Mouse (Mus musculus) lung, embryonic 16.5 days (tissue): ENCODE measurements at regions not wholly inside any gene's neighbourhood (a gene's known extent, or its start where the extent isn't known, plus 50 kb on each side); places are given as distances from the start of the nearest gene placed in this dataset.
A peak's percentile ranks its signal among the peaks of the same experiment; 100 is the strongest.

Experiments used
- ATAC-seq: fragments of 200-750 bp; cut with Nextera tagmentation; 2 replicates; pipeline ENCODE4 v1.8.0; 2017; ENCODE audit warnings: low read depth, mild to moderate bottlenecking, moderate library complexity
- H3K27ac ChIP-seq: fragments of 300-500 bp; sonication (generic); 2 replicates; pipeline ENCODE4 v1.5.1; 2014; ENCODE audit warnings: mild to moderate bottlenecking, control low read depth, low read length
- H3K27me3 ChIP-seq: fragments of 300-500 bp; sonication (generic); 2 replicates; pipeline ENCODE4 v1.6.1; 2014; ENCODE audit warnings: low read depth, low read length, mixed read lengths; ENCODE audit not compliant: control insufficient read depth, insufficient read depth
- H3K36me3 ChIP-seq: fragments of 300-500 bp; sonication (generic); 2 replicates; pipeline ENCODE4 v1.6.1; 2014; ENCODE audit warnings: low read length; ENCODE audit not compliant: control insufficient read depth, insufficient read depth
- H3K4me1 ChIP-seq: fragments of 300-500 bp; sonication (generic); replicated peaks from 2 replicates; pipeline ENCODE4 v1.6.1; 2014; ENCODE audit warnings: low read length, mixed read lengths; ENCODE audit not compliant: control insufficient read depth, insufficient read depth
- H3K4me2 ChIP-seq: fragments of 300-500 bp; sonication (generic); 2 replicates; pipeline ENCODE4 v1.6.1; 2014; ENCODE audit warnings: low read depth, low read length, control low read depth
- H3K4me3 ChIP-seq: fragments of 300-500 bp; sonication (generic); 2 replicates; pipeline ENCODE4 v1.5.1; 2014; ENCODE audit warnings: mild to moderate bottlenecking, low read length, control low read depth
- H3K9ac ChIP-seq: fragments of 300-500 bp; sonication (generic); 2 replicates; pipeline ENCODE4 v1.6.1; 2014; ENCODE audit warnings: low read length, control low read depth
- H3K9me3 ChIP-seq: fragments of 300-500 bp; sonication (generic); 2 replicates; pipeline ENCODE4 v1.6.1; 2016; ENCODE audit warnings: low read length; ENCODE audit not compliant: control insufficient read depth
- WGBS: fragments of 180-500 bp; shearing (Covaris S2); extraction: QIAGEN DNeasy Blood & Tissue Kit; methylation state at CpG from one replicate; pipeline ENCODE4 v1.1.7; 2014; 5-methylcytosine and 5-hydroxymethylcytosine counted together

DNA sequence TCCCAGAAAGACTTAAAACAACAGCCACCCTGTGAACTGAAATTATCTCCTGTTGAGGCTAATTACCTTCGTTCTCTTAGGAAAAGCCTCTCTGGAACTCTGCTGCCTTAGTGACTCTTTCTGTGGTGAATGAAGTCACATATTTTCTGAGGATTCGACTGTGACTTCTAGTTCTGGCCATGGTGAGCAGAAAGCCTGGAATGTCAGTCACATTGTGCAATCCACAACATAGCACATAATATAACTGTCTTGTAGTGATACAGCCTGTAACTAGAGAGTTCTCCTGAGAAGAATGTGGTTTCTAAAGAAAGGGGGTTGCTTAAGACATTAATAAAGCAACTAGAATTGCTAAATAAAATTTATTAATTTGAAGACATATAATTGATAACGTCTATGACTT, 342.7 kb downstream of the Fbxo8 start:
- ATAC-seq: peak; percentile 94

GRCm38 (mm10) chr8:56915362-56915761, 364.5 kb downstream of the Fbxo8 start:
- no peak for ATAC-seq
- no peak overlapping the region for H3K4me3 ChIP-seq
- no peaks in the 10 kb centered on the region for H3K9me3 ChIP-seq
- H3K4me2 ChIP-seq: no peak overlapping the region
- no peaks in the 10 kb centered on the region for H3K4me1 ChIP-seq
- H3K27ac ChIP-seq: no peak overlapping the region
- H3K36me3 ChIP-seq: no peaks in the 10 kb centered on the region
- no peaks in the 10 kb centered on the region for H3K27me3 ChIP-seq
- 78% methylated on average over 5 of the region's 5 CpGs for WGBS
- H3K9ac ChIP-seq: no peak overlapping the region

More for the DNA sequence above, 342.7 kb downstream of the Fbxo8 start:
- Histone ChIP-seq H3K4me2 (0 out of 2 replicates have a peak overlapping the region, but pooled peaks have one; percentile 11), H3K27me3 (no peaks in the 10 kb centered on the region), H3K27ac (no peak overlapping the region), H3K9ac (no peak overlapping the region), H3K4me3 (no peak overlapping the region), H3K9me3 (no peaks in the 10 kb centered on the region), H3K4me1 (no peaks in the 10 kb centered on the region), H3K36me3 (no peaks in the 10 kb centered on the region)
- 28% methylated on average over 3 of the region's 3 CpGs for WGBS

DNA sequence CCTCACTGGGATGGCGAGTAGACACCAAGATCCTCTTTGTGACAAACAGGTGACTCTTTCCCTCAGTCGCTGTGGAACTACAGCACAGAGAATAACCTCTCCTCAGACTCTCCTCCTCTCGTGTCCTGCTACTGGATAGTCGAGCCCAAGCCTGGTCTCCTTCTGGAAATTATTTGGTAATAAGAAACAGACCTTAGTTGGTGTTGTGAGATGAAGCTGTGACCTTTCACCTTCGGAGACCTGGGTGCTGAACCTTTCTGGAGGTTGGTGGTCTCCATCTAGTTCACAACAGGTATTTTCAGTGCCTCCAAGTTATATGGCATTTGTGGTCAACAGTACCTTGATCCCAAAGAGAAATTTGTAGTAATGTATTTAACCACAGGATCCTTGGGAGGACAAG, 365.1 kb downstream of the Fbxo8 start:
- no peak for ATAC-seq
- no peak overlapping the region for H3K27ac ChIP-seq
- H3K36me3 ChIP-seq: no peaks in the 10 kb centered on the region
- H3K4me3 ChIP-seq: no peak overlapping the region
- H3K9me3 ChIP-seq: no peaks in the 10 kb centered on the region
- H3K4me1 ChIP-seq: no peaks in the 10 kb centered on the region
- H3K4me2 ChIP-seq: no peak overlapping the region
- H3K9ac ChIP-seq: no peak overlapping the region
- no peaks in the 10 kb centered on the region for H3K27me3 ChIP-seq
- WGBS: 80% methylated on average over 5 of the region's 5 CpGs

DNA sequence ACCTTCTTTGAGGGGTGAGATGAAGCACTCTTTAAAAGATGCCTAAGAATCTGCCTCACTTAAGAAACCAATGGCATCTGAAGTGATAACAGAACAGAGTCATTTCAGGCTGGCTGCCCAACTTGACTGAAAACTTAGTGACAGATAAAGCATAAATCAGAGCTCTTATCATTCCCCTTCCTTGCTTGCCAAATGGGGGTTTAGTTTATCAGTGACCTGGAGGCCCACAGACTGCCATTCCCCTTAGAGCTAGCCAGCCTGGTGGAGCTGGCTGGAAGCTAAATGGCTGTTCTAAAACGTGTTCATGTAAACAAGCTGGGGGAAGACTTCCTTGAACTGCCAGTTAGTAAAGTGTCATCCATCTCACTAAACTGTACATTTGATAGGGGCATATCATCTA, 373.8 kb downstream of the Fbxo8 start:
- Histone ChIP-seq H3K4me1 (no peaks in the 10 kb centered on the region), H3K4me3 (no peak overlapping the region), H3K27me3 (no peaks in the 10 kb centered on the region), H3K36me3 (no peaks in the 10 kb centered on the region), H3K9me3 (no peaks in the 10 kb centered on the region), H3K9ac (no peak overlapping the region), H3K4me2 (no peak overlapping the region), H3K27ac (no peak overlapping the region)
- 0% methylated on average over 1 of the region's 1 CpGs for WGBS
- no peak for ATAC-seq

DNA sequence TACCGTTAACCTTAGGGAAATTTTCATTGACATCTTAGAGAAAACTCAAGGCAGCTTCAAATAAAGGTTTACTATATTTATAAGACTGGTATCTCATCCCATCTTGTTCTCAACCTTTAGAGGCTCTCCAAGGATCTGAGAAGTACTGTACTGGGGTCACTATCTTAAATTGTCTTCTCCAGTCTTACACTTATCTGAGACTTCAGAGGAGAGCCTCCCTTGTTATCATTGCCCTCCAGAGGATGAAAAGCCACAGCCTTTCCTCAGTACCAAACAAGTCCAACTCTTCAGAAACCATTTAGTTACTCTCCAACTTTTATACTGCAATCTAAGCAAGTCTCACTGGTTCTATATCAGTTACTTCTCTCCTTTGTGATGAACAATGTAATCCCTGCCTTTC, 376.3 kb downstream of the Fbxo8 start:
- no peak overlapping the region for H3K4me2 ChIP-seq
- H3K9ac ChIP-seq: no peak overlapping the region
- no peaks in the 10 kb centered on the region for H3K9me3 ChIP-seq
- H3K4me3 ChIP-seq: no peak overlapping the region
- ATAC-seq: no peak
- H3K27ac ChIP-seq: no peak overlapping the region
- H3K36me3 ChIP-seq: no peaks in the 10 kb centered on the region
- no peaks in the 10 kb centered on the region for H3K27me3 ChIP-seq
- 88% methylated on average over 1 of the region's 1 CpGs for WGBS
- H3K4me1 ChIP-seq: no peaks in the 10 kb centered on the region

DNA sequence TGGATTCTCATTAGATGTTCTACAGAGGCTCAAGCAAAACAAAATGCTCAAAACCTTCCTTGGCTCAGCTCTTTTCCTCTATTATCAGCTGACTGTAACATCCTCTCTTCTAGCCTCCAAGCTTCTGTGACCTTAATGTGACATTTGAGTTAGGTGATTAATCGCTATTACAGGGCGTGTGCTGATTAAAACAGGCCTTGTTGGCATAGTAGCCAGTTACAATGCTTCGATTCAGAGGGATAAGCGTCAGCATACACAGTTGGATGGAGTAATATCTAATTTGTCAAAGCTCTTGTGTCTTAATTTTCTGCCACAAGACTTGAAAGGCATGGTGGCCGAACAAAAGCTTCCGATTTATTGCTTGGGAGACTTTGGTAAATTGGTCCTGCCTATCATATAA, 378.2 kb downstream of the Fbxo8 start:
- no peaks in the 10 kb centered on the region for H3K36me3 ChIP-seq
- WGBS: 71% methylated on average over 6 of the region's 6 CpGs
- 0 out of 2 replicates have a peak, but pooled peaks cover 3% of the 10 kb centered on the region for H3K4me1 ChIP-seq
- ATAC-seq: no peak
- no peak overlapping the region for H3K9ac ChIP-seq
- no peak overlapping the region for H3K4me3 ChIP-seq
- H3K27ac ChIP-seq: no peak overlapping the region
- H3K9me3 ChIP-seq: no peaks in the 10 kb centered on the region
- no peaks in the 10 kb centered on the region for H3K27me3 ChIP-seq
- H3K4me2 ChIP-seq: no peak overlapping the region

- Histone ChIP-seq H3K9ac (no peak overlapping the region), H3K4me1 (0 out of 2 replicates have a peak, but pooled peaks cover 3% of the 10 kb centered on the region), H3K36me3 (no peaks in the 10 kb centered on the region), H3K4me2 (peak overlapping the region; percentile 27), H3K27me3 (no peaks in the 10 kb centered on the region), H3K27ac (no peak overlapping the region), H3K9me3 (no peaks in the 10 kb centered on the region), H3K4me3 (no peak overlapping the region; the same call in 1 of the 2 replicates)
- 38% methylated on average over 6 of the region's 6 CpGs for WGBS
- no peak for ATAC-seq
Measured at GRCm38 (mm10) chr8:56932421-56932820, 381.5 kb downstream of the Fbxo8 start.

DNA sequence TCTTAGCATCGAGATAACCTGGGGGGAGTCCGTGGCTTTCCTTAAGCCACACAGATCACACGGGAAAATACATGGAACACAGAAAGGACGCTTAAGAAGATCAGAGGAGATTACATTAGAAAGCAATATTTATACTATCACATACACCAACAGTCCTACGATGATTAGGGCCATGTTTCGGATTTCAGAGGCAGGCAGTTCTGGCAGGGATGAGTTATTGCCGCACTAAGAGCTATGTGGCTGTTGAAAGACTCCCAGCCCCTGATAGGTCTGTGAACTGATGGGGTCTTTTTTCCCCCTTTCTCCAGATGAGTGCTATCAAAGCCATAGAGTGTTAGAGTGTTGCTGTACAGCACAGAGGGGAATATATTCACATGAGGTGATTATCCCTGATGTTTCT, 358.6 kb upstream of the Hand2 start:
- no peaks in the 10 kb centered on the region for H3K27me3 ChIP-seq
- no peak overlapping the region for H3K4me3 ChIP-seq
- no peak overlapping the region for H3K9ac ChIP-seq
- H3K36me3 ChIP-seq: no peaks in the 10 kb centered on the region
- no peaks in the 10 kb centered on the region for H3K4me1 ChIP-seq
- H3K27ac ChIP-seq: no peak overlapping the region
- 25% methylated on average over 7 of the region's 7 CpGs for WGBS
- no peak for ATAC-seq
- no peak overlapping the region for H3K4me2 ChIP-seq
- H3K9me3 ChIP-seq: no peaks in the 10 kb centered on the region

DNA sequence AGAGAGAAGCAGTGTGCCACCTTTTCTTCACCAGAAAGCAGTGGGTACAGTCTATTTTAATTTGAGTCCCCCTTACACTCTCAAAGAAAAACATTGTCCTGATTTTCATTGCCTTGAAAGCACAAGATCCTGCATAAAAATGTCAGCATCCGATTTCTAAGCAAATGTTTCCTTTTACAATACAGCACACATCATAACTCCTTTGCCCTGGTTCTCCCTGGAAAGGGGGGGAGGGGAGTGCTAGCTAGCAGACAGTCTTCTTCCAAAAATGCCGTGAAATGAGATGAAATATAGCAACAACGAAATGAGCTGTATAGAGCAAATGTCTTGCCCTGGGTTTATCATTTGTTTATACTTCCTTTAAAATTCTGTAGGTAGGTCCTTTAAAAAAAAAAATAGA, 350.5 kb upstream of the Hand2 start:
- Histone ChIP-seq H3K4me3 (no peak overlapping the region), H3K4me1 (no peaks in the 10 kb centered on the region), H3K27ac (no peak overlapping the region), H3K4me2 (no peak overlapping the region), H3K9ac (no peak overlapping the region), H3K36me3 (no peaks in the 10 kb centered on the region), H3K27me3 (no peaks in the 10 kb centered on the region), H3K9me3 (no peaks in the 10 kb centered on the region)
- 29% methylated on average over 3 of the region's 3 CpGs for WGBS
- ATAC-seq: 0 out of 2 replicates have a peak, but pooled peaks have one; percentile 49

- WGBS: 46% methylated on average over 2 of the region's 2 CpGs
Measured at GRCm38 (mm10) chr8:56978994-56979393, 341.8 kb upstream of the Hand2 start.

More at GRCm38 (mm10) chr8:56978994-56979393, 341.8 kb upstream of the Hand2 start:
- Histone ChIP-seq H3K4me3 (peak overlapping the region; percentile 25), H3K4me2 (peak overlapping the region; percentile 44), H3K36me3 (no peaks in the 10 kb centered on the region), H3K27ac (no peak overlapping the region), H3K27me3 (no peaks in the 10 kb centered on the region), H3K4me1 (no peaks in the 10 kb centered on the region), H3K9ac (no peak overlapping the region), H3K9me3 (no peaks in the 10 kb centered on the region)
- no peak for ATAC-seq
